Mouse (Mus musculus): Measurements from ENCODE around the gene Ankrd2. TPM values are rescaled to one million over a fixed set of nuclear protein-coding genes. Genes with fewer than 3 reads are reported as not detected.

The Ankrd2 gene
- polyA plus RNA-seq, 2 experiments = 0.96 to 1.5 TPM

GRCm38 (mm10) chr19:42033611-42034010, 2.2 kb upstream of the Ankrd2 start:
- Histone ChIP-seq H3K4me3 (replicated peaks; ENCODE audit: low read length) (no peak overlapping the region), H3K4me2 (replicated peaks; ENCODE audit: low read depth, low read length, severe bottlenecking) (no peak overlapping the region), H3K36me3 (ENCODE audit: control insufficient read depth, insufficient read depth, low read length) (peaks cover 10% of the 10 kb centered on the region; the same call in 1 of the 2 replicates), H3K9me3 (ENCODE audit: control insufficient read depth, low read length) (no peaks in the 10 kb centered on the region), H3K27ac (replicated peaks; ENCODE audit: low read depth, low read length) (no peak overlapping the region), H3K27me3 (ENCODE audit: control insufficient read depth, insufficient read depth, low read length) (no peaks in the 10 kb centered on the region), H3K4me1 (ENCODE audit: control insufficient read depth, insufficient read depth, low read length) (peaks cover 18% of the 10 kb centered on the region; the same call in 1 of the 2 replicates), H3K9ac (ENCODE audit: low read depth, low read length, severe bottlenecking) (no peak overlapping the region)
- DNase-seq (ENCODE audit: low spot score) (no peak), ATAC-seq (ENCODE audit: low FRiP score, low read depth) (no peak)
- TF ChIP-seq POLR2A (IDR thresholded peaks at IDR 0.05; ENCODE audit: borderline replicate concordance, extremely low read depth, insufficient read depth, insufficient read length) = no peak
- 81% methylated on average over 14 of the region's 14 CpGs for WGBS

DNA sequence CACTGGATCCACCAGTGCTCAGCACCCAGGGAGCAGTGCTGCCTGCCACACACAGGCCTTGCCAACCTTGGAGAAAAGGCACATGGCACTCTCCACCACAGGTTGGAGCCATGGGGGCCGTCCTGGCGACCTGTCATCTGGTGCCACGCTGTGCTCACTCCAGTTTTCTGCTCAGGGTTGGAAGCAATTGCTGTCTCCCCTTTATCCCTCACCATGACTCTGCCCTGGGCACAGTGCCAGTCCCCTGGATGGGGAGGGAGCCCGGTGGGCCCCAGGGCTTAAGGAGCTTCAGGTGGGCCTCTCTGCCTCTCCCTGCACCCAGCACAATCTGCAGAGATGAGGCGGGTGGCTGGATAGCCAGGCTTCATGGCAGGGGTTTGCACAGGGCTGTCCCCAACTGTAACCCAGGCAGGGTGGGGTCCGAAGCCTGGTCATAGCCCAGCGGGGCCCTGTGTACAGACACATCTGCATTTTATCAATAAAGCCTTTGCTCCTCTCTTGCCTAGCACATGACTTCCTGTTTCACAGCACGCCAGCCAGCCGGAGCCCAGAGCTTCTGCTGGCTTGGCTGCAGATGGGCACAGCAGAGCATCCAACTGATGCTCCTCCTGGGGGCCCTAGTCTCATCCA, 1.5 kb upstream of the Ankrd2 start:
- DNase-seq (ENCODE audit: low spot score) = no peak
- Histone ChIP-seq H3K4me2 (replicated peaks; ENCODE audit: low read depth, low read length, severe bottlenecking) (no peak overlapping the region), H3K36me3 (ENCODE audit: control insufficient read depth, insufficient read depth, low read length) (peaks cover 10% of the 10 kb centered on the region; the same call in 1 of the 2 replicates), H3K27me3 (ENCODE audit: control insufficient read depth, insufficient read depth, low read length) (no peaks in the 10 kb centered on the region), H3K4me3 (replicated peaks; ENCODE audit: low read length) (no peak overlapping the region), H3K9ac (ENCODE audit: low read depth, low read length, severe bottlenecking) (peak overlapping the region; percentile 18; the same call in 1 of the 2 replicates), H3K4me1 (ENCODE audit: control insufficient read depth, insufficient read depth, low read length) (peaks cover 18% of the 10 kb centered on the region; the same call in 1 of the 2 replicates), H3K9me3 (ENCODE audit: control insufficient read depth, low read length) (no peaks in the 10 kb centered on the region), H3K27ac (replicated peaks; ENCODE audit: low read depth, low read length) (peak overlapping the region; percentile 56)
- 49% methylated on average over 9 of the region's 9 CpGs for WGBS
- no peak for TF ChIP-seq POLR2A (IDR thresholded peaks at IDR 0.05; ENCODE audit: borderline replicate concordance, extremely low read depth, insufficient read depth, insufficient read length)
- no peak for ATAC-seq (ENCODE audit: low FRiP score, low read depth)

DNA sequence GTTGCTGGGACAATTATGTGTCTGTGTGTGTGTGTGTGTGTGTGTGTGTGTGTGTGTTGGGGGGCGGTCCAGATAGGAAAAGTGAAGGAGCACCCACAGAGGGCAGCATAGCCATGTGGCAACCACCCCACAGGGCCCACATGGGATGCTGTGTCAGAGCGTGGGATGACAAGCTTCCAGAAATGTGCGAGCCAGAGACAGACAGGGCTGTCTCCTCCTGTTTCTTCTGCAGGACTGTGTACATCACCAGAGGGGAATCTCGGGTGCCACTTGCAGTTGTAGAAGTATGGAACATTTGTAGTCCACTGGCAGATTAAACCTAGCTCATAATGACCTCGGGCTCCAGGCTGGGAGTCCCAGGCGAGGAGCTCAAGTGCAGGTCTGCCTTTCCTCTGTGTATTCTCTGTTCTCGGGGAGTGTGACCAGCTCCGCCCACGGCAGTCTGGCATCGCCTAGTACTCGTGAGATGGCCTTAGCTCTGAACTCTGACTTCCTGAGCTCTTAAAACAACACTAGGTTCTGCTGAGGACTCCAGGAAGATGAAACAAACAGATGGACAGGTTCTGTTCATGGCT, 832 bp upstream of the Ankrd2 start:
- ATAC-seq (ENCODE audit: low FRiP score, low read depth) = peak; percentile 23; the same call in 1 of the 2 replicates
- Histone ChIP-seq H3K4me2 (replicated peaks; ENCODE audit: low read depth, low read length, severe bottlenecking) (no peak overlapping the region), H3K9ac (ENCODE audit: low read depth, low read length, severe bottlenecking) (no peak overlapping the region), H3K4me3 (replicated peaks; ENCODE audit: low read length) (no peak overlapping the region), H3K27me3 (ENCODE audit: control insufficient read depth, insufficient read depth, low read length) (no peaks in the 10 kb centered on the region), H3K36me3 (ENCODE audit: control insufficient read depth, insufficient read depth, low read length) (peaks cover 10% of the 10 kb centered on the region; the same call in 1 of the 2 replicates), H3K9me3 (ENCODE audit: control insufficient read depth, low read length) (no peaks in the 10 kb centered on the region), H3K4me1 (ENCODE audit: control insufficient read depth, insufficient read depth, low read length) (peaks cover 18% of the 10 kb centered on the region; the same call in 1 of the 2 replicates), H3K27ac (replicated peaks; ENCODE audit: low read depth, low read length) (peak overlapping the region; percentile 48)
- no peak for DNase-seq (ENCODE audit: low spot score)
- WGBS = 41% methylated on average over 11 of the region's 11 CpGs
- no peak for TF ChIP-seq POLR2A (IDR thresholded peaks at IDR 0.05; ENCODE audit: borderline replicate concordance, extremely low read depth, insufficient read depth, insufficient read length)

GRCm38 (mm10) chr19:42036357-42036756, 557 bp downstream of the Ankrd2 start:
- ATAC-seq (ENCODE audit: low FRiP score, low read depth) = no peak
- no peaks in the 10 kb centered on the region for H3K9me3 ChIP-seq (ENCODE audit: control insufficient read depth, low read length)
- H3K9ac ChIP-seq (ENCODE audit: low read depth, low read length, severe bottlenecking) = no peak overlapping the region
- WGBS = 90% methylated on average over 3 of the region's 3 CpGs
- no peak overlapping the region for H3K4me3 ChIP-seq (replicated peaks; ENCODE audit: low read length)
- peaks cover 18% of the 10 kb centered on the region; the same call in 1 of the 2 replicates for H3K4me1 ChIP-seq (ENCODE audit: control insufficient read depth, insufficient read depth, low read length)
- no peak overlapping the region for H3K27ac ChIP-seq (replicated peaks; ENCODE audit: low read depth, low read length)
- H3K4me2 ChIP-seq (replicated peaks; ENCODE audit: low read depth, low read length, severe bottlenecking) = no peak overlapping the region
- H3K27me3 ChIP-seq (ENCODE audit: control insufficient read depth, insufficient read depth, low read length) = no peaks in the 10 kb centered on the region
- peaks cover 10% of the 10 kb centered on the region; the same call in 1 of the 2 replicates for H3K36me3 ChIP-seq (ENCODE audit: control insufficient read depth, insufficient read depth, low read length)
- TF ChIP-seq POLR2A (IDR thresholded peaks at IDR 0.05; ENCODE audit: borderline replicate concordance, extremely low read depth, insufficient read depth, insufficient read length) = no peak
- DNase-seq (ENCODE audit: low spot score) = no peak

- Histone ChIP-seq H3K9ac (ENCODE audit: low read depth, low read length, severe bottlenecking) (no peak overlapping the region), H3K27ac (replicated peaks; ENCODE audit: low read depth, low read length) (no peak overlapping the region), H3K27me3 (ENCODE audit: control insufficient read depth, insufficient read depth, low read length) (no peaks in the 10 kb centered on the region), H3K4me3 (replicated peaks; ENCODE audit: low read length) (no peak overlapping the region), H3K9me3 (ENCODE audit: control insufficient read depth, low read length) (no peaks in the 10 kb centered on the region), H3K4me2 (replicated peaks; ENCODE audit: low read depth, low read length, severe bottlenecking) (no peak overlapping the region), H3K36me3 (ENCODE audit: control insufficient read depth, insufficient read depth, low read length) (peaks cover 10% of the 10 kb centered on the region; the same call in 1 of the 2 replicates), H3K4me1 (ENCODE audit: control insufficient read depth, insufficient read depth, low read length) (peaks cover 18% of the 10 kb centered on the region; the same call in 1 of the 2 replicates)
- no peak for TF ChIP-seq POLR2A (IDR thresholded peaks at IDR 0.05; ENCODE audit: borderline replicate concordance, extremely low read depth, insufficient read depth, insufficient read length)
- 63% methylated on average over 11 of the region's 11 CpGs for WGBS
- ATAC-seq (ENCODE audit: low FRiP score, low read depth) = no peak
- DNase-seq (ENCODE audit: low spot score) = no peak
Observed at GRCm38 (mm10) chr19:42037167-42037702, 1.4 kb downstream of the Ankrd2 start.

Measured in limb, embryonic 14.5 days (tissue).